Mouse (Mus musculus): ENCODE data around the gene Cdyl2.
A peak's percentile ranks its signal among the peaks of the same experiment; 100 is the strongest.

Gene Cdyl2

DNA sequence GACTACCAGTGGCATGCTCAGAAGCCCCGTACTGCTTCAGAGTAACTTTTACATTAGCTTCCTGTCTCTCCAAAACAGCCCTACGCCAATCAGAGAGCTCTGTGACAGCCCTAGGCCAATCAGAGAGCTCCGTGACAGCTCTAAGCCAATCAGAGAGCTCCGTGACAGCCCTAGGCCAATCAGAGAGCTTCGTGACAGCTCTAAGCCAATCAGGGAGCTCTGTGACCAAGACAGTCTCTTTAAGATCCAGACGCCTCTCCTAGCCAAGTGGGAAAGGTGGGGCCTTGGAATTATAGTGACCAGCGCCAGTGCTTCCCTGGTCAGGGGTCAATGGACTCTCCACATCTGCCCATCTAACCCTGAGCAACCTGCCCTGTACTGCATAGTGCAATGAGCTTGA is 62.2 kb downstream of the Cdyl2 start:
- no peak for DNase-seq

DNA sequence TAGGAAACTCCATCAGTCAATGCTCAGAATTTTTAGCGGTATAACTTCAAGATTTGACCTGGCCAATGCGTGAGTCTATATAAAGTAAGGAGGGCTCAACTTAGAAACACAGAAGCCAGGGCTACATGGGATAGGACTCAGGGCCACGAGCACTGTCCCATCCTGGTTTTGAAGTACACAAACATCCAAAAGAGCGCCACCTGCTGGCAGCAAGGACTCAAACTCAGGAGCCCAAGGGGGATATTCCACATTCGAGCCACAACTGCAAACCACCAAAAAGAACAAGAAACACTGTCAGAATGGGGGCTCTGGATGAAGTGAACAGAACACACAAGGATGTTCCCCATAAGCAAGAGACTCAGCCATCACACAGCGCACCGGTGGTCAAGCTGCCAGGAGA is 63.8 kb downstream of the Cdyl2 start:
- DNase-seq = no peak

DNA sequence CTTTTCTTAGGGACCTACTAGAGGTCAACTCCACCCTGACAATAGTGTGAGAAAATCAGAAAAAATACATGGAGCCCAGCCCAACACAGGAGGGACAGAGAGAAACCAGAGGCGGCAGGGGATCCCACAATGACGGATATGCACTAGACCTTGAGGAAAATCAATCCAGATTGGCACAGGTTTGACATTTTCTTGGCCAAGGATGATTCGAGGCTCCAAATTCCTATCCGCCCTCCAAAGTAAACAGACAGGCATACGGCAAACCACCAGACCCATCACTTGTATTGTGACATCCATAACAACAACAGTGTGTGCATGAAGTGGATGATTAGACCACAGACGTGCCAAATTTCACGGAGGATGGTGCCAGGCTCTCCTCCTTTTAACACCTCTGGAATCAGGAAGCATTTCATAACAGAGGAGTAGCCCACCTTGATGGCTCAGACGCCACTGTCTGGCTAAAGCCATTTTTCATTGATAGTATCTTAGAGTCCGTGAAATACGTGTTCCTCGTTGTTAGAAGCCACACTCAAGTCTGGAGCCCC is 65.9 kb downstream of the Cdyl2 start:
- DNase-seq = no peak

DNA sequence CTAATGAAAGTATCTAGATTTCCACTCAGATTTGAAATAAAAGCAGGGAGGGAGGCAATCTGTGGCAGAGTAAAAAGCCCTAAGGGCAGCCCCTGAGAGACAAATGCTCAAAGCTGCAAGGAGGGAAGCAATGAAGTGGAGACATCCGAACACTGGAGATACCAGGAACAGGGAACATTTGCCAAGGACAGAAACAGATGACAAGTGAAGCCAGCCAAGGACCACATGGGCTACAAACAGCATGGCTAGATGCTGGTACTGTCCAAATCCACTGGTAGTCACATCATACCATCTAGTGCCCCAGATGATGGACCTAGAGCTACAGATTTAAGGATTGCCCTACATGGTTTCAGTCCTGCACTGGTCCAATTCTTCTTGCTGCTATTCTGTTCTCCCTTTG is 71.3 kb downstream of the Cdyl2 start:
- DNase-seq = no peak

DNA sequence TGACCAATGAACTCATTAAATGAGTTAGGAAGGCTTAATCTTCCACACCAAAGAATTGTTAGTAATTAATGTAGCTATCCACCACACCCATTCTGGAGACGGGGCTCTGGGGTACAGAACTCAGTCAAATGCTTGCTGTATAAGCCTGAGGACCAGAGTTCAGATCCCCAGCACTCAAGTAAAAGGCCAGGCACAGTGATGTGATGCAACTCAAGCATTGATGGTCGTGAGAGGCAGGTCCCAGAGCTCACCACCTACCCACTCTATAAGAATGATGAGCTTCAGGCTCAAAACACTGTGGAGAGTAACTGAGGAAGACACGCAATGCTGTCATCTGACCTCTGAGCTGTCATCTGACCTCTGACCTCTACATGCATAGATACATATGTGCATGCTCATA is 76.0 kb downstream of the Cdyl2 start:
- DNase-seq = no peak

DNA sequence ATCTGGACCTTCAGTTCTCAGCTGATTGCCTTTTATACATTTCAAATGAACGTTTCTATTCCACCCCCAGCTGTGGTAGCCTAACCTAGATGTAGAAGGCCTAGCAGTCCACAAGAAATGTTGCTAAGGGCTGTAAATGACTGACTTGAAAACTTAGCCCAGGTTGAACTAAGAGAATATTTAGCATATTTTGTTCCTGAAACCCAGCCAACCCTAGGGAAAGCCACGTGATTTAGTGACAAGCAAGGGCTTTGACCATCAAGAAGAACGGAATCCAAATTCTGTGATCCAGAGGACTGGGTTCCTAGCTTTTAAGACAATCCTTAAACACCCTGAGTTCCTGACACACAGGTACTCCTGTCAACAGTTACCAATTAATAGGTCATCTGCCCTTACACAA is 77.9 kb downstream of the Cdyl2 start:
- DNase-seq = no peak

DNA sequence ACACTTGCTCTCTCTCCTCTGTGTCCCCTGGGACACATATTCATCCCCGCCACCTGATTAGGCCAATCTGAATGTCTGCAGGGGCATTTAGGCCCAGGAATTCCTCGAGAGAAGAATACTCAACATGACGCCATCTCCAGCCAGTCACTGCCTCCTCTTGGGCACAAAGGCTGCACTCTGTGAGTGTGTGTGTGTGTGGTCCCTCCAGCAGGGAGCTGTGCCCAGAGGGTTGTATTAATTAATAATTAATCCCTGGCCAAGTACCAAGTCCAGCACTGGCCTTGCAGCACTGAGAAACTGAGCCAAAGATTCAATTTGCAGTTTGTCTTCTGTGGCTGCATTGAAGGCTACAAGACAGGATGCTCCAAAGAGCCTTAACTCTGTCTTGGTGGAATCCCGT is 79.8 kb downstream of the Cdyl2 start:
- peak; percentile 64 for DNase-seq

DNA sequence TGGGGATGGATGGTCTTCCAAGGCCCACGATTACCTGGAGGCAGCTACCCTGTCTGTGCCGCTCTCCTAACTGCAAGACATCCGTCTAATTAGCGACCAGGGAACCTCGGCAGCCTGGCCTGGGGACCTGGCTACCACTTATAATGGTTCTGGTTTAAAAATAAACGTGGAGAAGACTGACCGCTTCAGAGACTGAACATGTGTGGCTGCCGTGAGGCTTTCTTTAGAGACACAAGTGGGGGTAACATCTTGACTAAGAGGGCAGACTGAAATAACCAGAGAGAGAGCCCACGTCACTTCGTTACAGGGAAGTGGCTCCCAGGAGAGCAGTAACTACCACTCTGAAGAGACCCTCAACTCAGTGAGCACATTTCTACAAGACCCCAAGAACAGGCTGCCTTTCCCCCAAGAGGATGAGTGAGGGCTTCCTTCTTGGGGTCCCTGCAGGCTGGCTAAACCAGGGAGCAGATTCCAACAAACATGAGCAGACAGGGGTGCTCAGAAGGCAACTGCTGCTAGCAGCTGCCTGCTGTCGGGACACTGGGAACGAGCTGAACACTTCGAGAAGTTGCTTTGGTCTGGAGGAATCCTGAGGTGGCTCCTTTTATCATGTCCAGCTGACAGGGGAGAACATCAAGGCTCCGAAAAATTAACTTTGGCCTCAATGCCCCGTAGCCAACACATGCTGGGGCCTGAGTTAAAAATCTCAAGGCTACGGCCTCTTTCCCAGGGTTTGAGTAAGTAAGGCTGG is 82.6 kb downstream of the Cdyl2 start:
- DNase-seq = no peak

DNA sequence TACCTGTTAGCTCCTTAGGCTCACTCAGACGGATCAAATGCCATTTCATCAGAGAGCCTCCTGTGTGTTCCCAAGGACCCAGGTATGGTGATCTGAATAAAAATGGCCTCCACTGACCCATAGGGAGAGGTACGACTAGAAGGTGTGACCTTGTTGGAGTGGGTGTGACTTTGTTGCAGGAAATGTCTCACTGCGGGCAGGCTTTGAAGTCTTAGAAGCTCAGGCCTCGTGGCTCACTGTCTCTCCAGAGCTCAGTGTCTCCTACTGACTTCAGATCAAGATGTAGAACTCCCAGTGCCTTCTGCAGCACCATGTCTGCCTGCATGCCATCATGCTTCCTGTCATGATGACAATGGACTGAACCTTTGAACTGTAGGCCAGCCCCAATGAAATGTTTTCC is 87.4 kb downstream of the Cdyl2 start:
- DNase-seq = no peak

DNA sequence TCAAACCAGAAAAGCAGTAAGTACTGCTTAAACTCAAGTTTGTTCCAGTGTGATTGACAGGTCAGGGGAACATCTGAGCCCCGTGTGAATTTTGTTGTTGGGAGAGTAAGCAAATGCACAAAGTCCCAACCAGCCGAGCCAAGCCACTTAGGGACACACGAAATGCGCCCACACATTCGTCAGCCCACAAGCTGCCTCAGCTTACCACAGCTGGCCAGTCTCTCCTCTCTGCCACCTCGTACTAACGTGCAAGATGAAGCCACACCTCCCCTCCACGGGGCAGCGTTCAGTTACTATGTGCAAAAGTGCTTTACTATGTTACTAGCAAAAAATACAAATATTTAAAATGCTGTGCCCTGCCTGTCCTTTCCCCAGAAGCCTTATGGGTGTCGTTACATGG is 91.9 kb downstream of the Cdyl2 start:
- no peak for DNase-seq

DNA sequence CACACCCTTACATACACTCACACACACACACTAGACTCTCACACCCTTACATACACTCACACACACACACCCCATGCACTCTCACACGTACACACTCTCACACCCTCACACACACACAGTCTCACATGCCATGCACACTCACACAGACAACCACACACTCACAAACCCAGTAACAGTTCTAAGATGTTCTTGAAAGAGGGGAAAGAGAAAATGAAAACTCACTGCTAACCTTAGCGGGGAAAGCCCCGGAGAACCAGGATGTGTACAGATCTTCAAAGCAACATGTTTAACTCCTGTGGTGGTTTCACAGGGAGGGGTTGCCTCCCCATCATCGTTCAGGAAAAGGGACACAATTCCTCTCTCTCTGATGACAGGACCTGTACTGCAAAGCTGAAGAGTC is 94.8 kb downstream of the Cdyl2 start:
- no peak for DNase-seq

DNA sequence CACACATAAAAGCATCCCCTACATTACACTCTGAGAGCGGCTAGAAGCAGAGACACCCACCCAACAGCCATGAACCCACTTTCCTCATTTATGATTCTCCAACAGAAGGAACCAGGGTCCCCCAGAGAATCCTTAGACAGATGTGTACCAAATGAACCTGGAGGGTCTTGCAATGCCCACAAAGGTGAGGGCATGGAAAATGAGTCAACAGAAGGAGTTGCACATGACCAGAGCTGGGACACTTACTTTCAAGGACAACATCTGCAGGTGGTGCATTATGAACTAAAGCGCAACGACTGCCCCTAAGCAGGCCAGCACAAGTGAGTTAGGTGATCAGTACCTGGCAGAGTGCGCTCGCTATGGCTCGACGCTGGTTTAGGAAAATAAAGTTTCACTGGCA is 95.6 kb downstream of the Cdyl2 start:
- no peak for DNase-seq

DNA sequence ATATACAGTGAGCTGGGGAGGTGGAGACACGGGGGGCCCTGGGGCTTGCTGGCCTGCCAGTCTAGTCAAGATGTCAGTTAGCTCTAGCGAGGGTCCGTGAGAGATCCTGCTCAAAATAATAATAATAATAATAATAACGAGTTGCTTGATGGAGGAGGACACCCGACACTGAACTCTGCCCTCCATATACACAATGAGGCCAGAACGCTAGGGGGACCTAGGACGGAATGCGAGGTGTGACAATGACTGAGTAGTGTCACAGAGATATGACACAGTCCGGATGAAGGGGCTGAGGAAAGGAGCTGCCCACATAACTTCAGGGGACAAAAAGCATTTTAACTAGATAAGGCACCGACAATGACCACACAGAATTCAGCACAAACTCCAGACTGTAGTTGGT is 96.4 kb downstream of the Cdyl2 start:
- no peak for DNase-seq

DNA sequence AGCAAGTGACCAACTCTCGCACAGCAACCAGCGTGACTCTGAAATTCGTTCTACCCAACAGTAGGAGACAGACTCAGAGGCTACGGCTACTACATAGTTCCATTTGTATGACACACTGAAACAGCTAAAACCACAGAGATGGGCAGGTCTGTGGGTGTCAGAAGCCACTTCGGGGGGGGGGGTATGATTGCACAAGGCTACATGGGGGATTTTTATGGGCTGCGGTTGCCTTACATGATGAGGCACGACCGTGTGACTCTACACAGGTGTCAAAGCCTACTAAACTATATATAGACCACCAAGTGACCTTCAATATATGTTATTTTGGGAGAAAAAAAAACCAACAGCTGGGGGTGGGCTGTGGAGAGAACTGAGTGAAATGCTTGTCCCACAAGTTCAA is 96.8 kb downstream of the Cdyl2 start:
- DNase-seq = no peak

DNA sequence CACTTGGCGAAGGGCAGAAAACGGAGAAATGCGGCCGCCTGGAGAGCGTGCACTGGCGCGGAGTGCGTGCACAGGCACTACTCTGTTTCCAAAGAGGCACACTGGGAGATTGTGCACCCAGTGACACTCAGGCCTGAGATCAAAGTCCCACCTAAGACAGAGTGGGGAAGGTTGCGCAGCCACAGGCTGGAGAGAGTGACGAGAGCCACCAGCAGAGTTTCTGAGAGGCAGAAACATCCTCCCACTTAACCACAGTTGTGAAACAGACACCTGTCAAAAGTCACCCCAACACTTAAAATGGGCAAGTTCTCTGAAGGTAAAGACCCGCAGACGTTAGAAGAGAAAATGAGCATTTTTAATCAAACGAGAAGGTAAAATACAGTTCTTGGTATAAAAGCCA is 97.5 kb downstream of the Cdyl2 start:
- DNase-seq = no peak

DNA sequence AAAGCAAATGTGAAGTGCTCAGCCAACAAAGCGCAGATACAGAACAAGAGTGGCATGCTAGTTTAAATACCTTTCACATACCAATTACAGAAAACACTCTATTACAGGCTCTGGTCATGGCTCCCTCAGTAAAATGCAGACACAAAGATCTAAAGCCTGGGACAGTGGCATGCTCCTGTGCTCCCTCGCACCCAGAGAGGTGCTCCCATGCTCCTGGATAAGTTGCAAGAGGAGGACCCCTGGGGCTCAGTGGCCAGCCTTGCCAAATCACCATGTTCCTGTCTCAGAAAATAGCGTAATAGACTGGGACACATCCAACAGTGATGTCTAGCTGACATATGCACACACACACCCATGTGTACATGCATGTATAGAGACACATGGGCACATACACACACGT is 98.4 kb downstream of the Cdyl2 start:
- no peak for DNase-seq

DNA sequence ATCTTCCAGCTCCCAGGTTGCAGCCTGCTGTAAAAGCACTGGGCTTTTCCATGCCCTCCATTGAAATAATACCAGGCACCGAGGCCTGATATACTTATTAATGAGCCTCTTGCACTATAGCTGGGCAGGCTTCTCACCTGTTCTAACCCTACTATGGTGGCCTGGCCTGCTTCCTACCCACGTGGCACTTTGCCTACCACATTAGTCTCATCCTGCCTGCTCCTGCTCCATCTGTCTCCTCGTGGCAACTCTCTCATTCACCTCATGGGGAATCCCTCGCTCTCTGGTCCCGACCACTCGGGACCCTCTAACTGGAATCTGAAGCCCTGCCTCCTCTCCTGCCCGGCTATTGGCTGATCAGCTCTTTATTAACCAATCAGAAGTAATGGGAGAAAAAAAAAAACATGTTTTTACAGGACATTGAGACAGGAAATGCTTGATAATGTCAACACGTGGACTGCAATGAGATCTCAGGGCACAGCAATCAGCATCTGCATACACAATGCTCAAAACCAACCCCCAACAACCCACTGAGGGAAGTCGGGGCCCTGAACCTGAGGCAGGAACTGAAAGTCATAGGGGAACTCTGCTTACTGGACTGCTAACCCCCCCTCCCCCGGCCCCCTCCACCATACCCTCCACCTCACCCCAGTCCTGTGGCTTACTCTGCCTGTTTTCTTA is 99.2 kb downstream of the Cdyl2 start:
- no peak for DNase-seq

DNA sequence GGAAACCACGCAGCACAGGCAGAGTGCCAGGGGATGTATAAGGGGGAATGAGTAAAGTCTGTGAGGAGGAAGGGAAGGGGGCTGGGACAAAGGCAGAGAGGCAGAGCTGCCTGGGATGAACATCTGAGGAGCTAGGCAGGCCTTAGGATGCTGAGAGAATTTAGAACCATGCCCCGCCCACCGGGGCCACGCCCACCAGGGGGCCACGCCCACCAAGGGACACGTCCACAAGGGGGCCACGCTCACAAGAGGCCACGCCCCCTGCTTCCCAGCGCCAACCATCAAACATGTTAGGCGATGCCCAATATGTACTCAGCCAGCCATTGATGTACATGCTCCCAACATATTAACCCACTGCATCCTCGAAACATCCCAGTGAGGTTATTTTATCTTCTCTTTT is 102.7 kb downstream of the Cdyl2 start:
- peak; percentile 29 for DNase-seq

DNA sequence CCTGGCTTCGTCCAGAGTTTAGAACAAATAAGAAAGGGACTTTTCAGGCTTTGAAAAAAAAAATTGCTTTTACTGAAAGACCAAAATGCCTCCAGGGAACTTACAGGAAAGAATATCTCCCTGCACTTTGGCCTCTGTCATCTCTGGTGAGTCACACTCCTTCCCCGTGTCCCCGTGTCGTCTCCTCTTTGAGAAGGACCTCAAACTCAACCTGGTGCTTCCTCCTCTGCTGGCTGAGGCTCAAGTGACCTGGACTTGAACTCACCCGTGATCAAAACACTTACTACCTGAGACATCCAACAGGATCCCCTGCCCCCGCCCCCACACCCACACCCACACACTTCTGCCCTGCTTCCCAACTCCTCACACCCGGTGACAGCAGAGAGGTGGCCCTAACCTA is 103.8 kb downstream of the Cdyl2 start:
- DNase-seq = peak; percentile 33

DNA sequence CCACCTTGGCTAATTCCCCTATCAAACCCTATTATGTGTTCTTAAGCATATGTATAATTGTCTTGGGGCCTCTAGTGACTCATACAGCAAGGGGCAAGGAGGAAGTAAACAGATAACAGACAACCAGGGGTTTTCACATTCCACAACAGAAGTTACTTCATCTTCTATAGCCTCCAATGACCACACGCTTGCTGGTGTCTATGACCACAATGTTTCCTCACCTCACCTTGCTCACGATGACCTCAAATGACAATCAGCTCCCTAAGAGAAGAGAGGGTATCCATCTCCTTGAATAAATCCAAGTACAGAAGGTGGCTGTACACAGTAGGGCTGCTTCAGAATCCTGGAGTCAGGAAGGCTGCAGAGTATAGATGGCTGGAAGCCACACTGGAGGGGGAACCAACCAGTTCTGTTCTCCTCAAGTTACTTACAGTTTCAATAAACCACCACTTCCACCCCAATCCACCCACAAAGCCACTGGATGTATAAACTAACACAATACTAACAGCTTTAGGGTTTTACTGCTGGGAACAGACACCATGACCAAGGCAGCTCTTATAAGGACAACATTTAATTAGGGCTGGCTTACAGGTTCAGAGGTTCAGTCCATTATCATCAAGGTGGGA is 104.8 kb downstream of the Cdyl2 start:
- no peak for DNase-seq

DNA sequence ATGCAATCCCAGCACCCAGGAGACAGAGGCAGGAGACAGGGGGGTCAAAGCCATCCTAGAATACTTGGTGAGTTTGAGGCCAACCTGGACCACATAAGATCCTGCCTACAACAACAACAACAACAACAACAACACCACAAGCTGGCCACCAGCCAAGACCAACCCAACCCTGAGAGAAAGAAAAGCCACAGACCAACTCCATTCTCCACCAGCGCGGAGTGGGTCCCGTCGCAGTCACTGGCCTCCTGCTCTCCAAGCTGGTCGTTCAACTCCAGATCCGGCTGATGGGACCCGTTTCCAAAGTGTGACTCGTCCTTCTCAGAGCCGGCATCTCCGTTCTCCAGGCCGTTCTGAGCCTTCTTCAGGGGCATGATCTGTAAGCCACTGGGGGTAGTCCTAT is 109.2 kb downstream of the Cdyl2 start:
- DNase-seq = no peak

DNA sequence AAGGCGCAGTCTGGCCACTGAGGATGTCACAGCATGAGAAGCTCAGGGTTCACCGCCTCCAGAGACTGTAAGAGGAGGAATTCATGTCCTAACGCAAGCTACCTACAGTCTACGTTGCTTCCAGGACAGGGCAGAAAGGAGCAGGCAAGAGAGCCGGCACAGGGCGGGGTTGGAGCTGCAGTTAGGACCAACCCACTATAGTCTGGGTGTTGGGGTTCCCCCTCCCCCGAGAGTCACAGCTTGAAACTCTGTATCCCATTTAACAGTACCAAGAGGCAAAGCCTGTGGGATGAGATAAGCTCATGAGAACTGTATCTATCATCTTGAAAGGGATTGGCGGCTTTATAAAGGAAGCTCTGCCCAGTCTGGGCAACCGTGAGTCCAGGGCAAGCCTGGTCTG is 110.5 kb downstream of the Cdyl2 start:
- DNase-seq = no peak

DNA sequence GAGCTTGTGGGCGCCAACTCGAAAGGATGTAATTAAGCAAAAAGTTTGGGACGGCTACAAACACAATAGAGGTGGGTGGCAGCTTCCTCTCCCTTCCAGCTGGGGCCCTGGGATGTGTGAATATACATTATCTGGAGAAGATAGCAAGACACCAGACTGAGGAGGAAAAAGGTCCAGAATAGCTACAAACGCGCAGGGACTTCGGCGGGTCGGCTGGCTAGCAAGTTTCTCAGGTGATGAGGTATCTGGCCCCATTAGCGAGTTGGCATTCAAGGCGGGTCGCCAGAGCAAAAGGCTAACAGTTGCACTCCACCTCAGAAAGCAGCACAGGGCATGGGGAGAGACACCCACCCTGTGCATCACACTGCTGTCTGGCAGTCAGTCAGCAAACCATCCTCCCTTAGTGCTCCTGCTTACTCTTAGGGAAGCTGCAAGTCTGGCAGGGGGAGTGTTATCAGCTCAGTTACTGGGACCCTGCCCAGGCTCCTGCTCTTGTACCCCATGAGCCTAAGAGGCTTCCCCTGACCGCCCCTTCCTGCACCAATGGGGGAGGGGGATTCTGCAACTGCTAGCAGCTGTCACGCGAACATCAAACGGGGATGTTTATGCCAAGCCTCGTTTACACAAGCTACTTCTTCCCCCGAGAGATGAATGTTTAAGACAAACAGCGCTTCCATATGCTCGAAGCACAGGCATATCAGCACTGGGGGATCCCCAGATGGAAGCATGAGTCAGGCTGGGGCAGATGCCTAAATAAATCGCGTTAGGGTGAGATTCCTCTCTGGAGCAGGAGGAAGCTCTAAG is 111.4 kb downstream of the Cdyl2 start:
- no peak for DNase-seq

All from kidney, postnatal 10 days (tissue).